Mouse (Mus musculus): Measurements from ENCODE around the gene Bmi1. TPM values are rescaled to one million over a fixed set of nuclear protein-coding genes. Genes with fewer than 3 reads are reported as not detected.

Bmi1 gene
- total and polyA plus RNA-seq, 3 experiments = 66.5 to 68.1 TPM; not detected in 1

DNA sequence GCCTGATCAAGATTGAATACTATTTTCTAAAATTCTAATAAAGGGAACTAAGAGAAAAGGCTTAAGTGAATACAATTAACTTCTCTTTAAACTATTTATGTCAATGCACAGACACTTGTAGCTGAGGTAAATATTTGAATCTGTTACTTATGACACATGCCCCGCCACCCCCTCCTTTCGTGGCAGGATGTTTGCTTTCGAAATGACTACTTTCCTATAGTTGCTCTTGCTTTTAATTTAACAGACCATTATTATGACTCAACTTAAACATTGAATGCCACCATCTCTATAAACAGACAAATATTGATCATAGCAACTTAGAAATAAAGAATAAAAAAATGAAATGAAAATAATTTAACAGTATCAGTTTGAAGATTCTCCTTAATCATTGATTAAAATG lies 12.8 kb upstream of the Bmi1 start:
- peaks cover 8 to 30% of the 10 kb centered on the region in 2 experiments for H3K27me3 ChIP-seq (ENCODE audit: control insufficient read depth in 1 of 2, insufficient read depth in 2 of 2, low read length in 2 of 2)
- H3K79me2 ChIP-seq (ENCODE audit: control insufficient read depth, insufficient read depth, low read length, poor library complexity) = no peaks in the 10 kb centered on the region
- TF ChIP-seq MEF2A (IDR thresholded peaks at IDR 0.05; ENCODE audit: extremely low read depth, insufficient replicate concordance, low read depth, low read length, poor library complexity, severe bottlenecking) = no peak
- no peak for TF ChIP-seq ZC3H11A (IDR thresholded peaks at IDR 0.05; ENCODE audit: low read depth, low read length)
- TF ChIP-seq E2F4 (IDR thresholded peaks at IDR 0.05; ENCODE audit: borderline replicate concordance, low read depth, low read length) = no peak
- TF ChIP-seq CHD2 (IDR thresholded peaks at IDR 0.05; ENCODE audit: low read length) = no peak
- TF ChIP-seq TBP (IDR thresholded peaks at IDR 0.05; ENCODE audit: low read depth, low read length) = no peak
- TF ChIP-seq USF2 (IDR thresholded peaks at IDR 0.05; ENCODE audit: borderline replicate concordance in 1 of 2, insufficient read depth in 1 of 2, low read depth in 1 of 2, low read length in 2 of 2) = no peak
- no peak for TF ChIP-seq MYC (IDR thresholded peaks at IDR 0.05; ENCODE audit: low read depth, low read length)
- TF ChIP-seq NELFE (IDR thresholded peaks at IDR 0.05; ENCODE audit: low read depth, low read length) = no peak
- TF ChIP-seq TCF12 (IDR thresholded peaks at IDR 0.05; ENCODE audit: low read depth, low read length) = no peak
- no peak for TF ChIP-seq MAZ (IDR thresholded peaks at IDR 0.05; ENCODE audit: low read depth, low read length)
- TF ChIP-seq HCFC1 (IDR thresholded peaks at IDR 0.05; ENCODE audit: low read depth, low read length) = no peak
- TF ChIP-seq ELF1 (IDR thresholded peaks at IDR 0.05; ENCODE audit: low read depth, low read length) = no peak
- TF ChIP-seq RAD21 (IDR thresholded peaks at IDR 0.05; ENCODE audit: low read depth, low read length) = no peak
- TF ChIP-seq NRF1 (IDR thresholded peaks at IDR 0.05; ENCODE audit: insufficient read depth, low read depth, low read length, poor library complexity, severe bottlenecking) = no peak
- TF ChIP-seq GABPA (IDR thresholded peaks at IDR 0.05; ENCODE audit: low read depth, low read length) = no peak
- no peak for TF ChIP-seq POLR2A (IDR thresholded peaks at IDR 0.05; ENCODE audit: control insufficient read depth in 1 of 2, insufficient read depth in 1 of 2, low read depth in 1 of 2, low read length in 2 of 2, poor library complexity in 1 of 2)
- TF ChIP-seq MAX (IDR thresholded peaks at IDR 0.05; ENCODE audit: low read length) = no peak
- H3K36me3 ChIP-seq (ENCODE audit: control insufficient read depth in 1 of 2, insufficient read depth in 2 of 2, low read length in 2 of 2) = no peaks in the 10 kb centered on the region
- H3K27ac ChIP-seq (ENCODE audit: control insufficient read depth, low read depth, low read length) = no peak overlapping the region
- H3K4me3 ChIP-seq (ENCODE audit: control insufficient read depth in 1 of 2, insufficient read depth in 1 of 2, low read depth in 2 of 2, low read length in 2 of 2) = no peak overlapping the region
- H3K9me3 ChIP-seq (replicated peaks; ENCODE audit: insufficient read depth, low read length) = no peaks in the 10 kb centered on the region
- no peaks in the 10 kb centered on the region for H3K4me1 ChIP-seq (ENCODE audit: control insufficient read depth in 1 of 2, insufficient read depth in 2 of 2, low read length in 2 of 2)
- no peak for DNase-seq (ENCODE audit: low read depth, low spot score)
- no peak overlapping the region for H3K9ac ChIP-seq (ENCODE audit: control insufficient read depth, low read depth, low read length, poor library complexity, severe bottlenecking)

DNA sequence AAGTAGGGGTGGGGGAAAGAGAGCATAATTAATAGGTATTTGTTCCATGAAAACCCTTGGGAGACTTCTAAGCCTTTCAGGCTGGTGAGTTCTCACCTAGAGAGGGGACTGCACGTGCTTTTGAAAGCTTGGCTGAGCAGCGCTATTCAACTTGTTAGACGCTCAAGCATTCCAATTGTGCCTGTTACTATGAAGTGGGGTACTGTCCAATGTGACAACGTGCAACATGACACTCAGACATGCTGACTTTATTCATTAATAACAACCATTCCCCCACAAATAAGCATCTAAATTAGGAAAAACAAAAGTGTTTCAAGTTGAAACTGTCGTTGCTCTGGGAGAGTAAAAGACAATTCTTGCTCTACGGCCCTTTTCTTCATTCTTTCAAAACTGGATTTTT lies 5.8 kb upstream of the Bmi1 start:
- TF ChIP-seq ELF1 (IDR thresholded peaks at IDR 0.05; ENCODE audit: low read depth, low read length) (no peak), SIN3A (IDR thresholded peaks at IDR 0.05; ENCODE audit: low read length) (0 out of 2 replicates have a peak, but pooled peaks have one; percentile 24), ZNF384 (IDR thresholded peaks at IDR 0.05; ENCODE audit: low read depth, low read length) (0 out of 2 replicates have a peak, but pooled peaks have one; percentile 16)
- H3K27me3 ChIP-seq (ENCODE audit: control insufficient read depth in 1 of 2, insufficient read depth in 2 of 2, low read length in 2 of 2) = peaks cover 15 to 42% of the 10 kb centered on the region in 2 experiments
- peaks cover 0 to 17% of the 10 kb centered on the region in 2 experiments; a peak in 2 of 4 replicates for H3K36me3 ChIP-seq (ENCODE audit: control insufficient read depth in 1 of 2, insufficient read depth in 2 of 2, low read length in 2 of 2)
- no peaks in the 10 kb centered on the region for H3K9me3 ChIP-seq (replicated peaks; ENCODE audit: insufficient read depth, low read length)
- H3K9ac ChIP-seq (ENCODE audit: control insufficient read depth, low read depth, low read length, poor library complexity, severe bottlenecking) = no peak overlapping the region
- no peak for DNase-seq (ENCODE audit: low read depth, low spot score)
- H3K27ac ChIP-seq (ENCODE audit: control insufficient read depth, low read depth, low read length) = no peak overlapping the region
- peaks cover 4% of the 10 kb centered on the region for H3K79me2 ChIP-seq (ENCODE audit: control insufficient read depth, insufficient read depth, low read length, poor library complexity)
- H3K4me1 ChIP-seq (ENCODE audit: control insufficient read depth in 1 of 2, insufficient read depth in 2 of 2, low read length in 2 of 2) = peaks cover 13% of the 10 kb centered on the region in 2 experiments
- H3K4me3 ChIP-seq (ENCODE audit: control insufficient read depth in 1 of 2, insufficient read depth in 1 of 2, low read depth in 2 of 2, low read length in 2 of 2) = no peak overlapping the region
